Mouse (Mus musculus) lung, embryonic 14.5 days (tissue): ENCODE results near the gene Rab14. TPM values are rescaled to one million over a fixed set of nuclear protein-coding genes. Genes with fewer than 3 reads are reported as not detected.

Source experiments
- ATAC-seq: fragments of 200-750 bp; cut with Nextera tagmentation; 2 replicates; pipeline ENCODE4 v1.8.0; 2017; ENCODE audit warnings: mild to moderate bottlenecking, moderate TSS enrichment, moderate library complexity; ENCODE audit not compliant: insufficient read depth
- DNase-seq: peaks from one replicate; pipeline ENCODE4 v3.0.0-alpha.2; 2015
- H3K27ac ChIP-seq: fragments of 300-500 bp; sonication (generic); 2 replicates; pipeline ENCODE4 v1.5.1; 2014; ENCODE audit warnings: low read depth, mild to moderate bottlenecking, moderate library complexity
- H3K27me3 ChIP-seq: fragments of 300-500 bp; sonication (generic); 2 replicates; pipeline ENCODE4 v1.6.1; 2014; ENCODE audit warnings: low read length, control low read depth; ENCODE audit not compliant: insufficient read depth
- H3K36me3 ChIP-seq: fragments of 300-500 bp; sonication (generic); 2 replicates; pipeline ENCODE4 v1.6.1; 2014; ENCODE audit warnings: control low read depth; ENCODE audit not compliant: insufficient read depth
- H3K4me1 ChIP-seq: fragments of 300-500 bp; sonication (generic); 2 replicates; pipeline ENCODE4 v1.6.1; 2014; ENCODE audit warnings: antibody characterized with exemption, control low read depth; ENCODE audit not compliant: insufficient read depth
- H3K4me2 ChIP-seq: fragments of 300-500 bp; sonication (generic); 2 replicates; pipeline ENCODE4 v1.6.1; 2014; ENCODE audit warnings: mild to moderate bottlenecking
- H3K4me3 ChIP-seq: fragments of 300-500 bp; sonication (generic); 2 replicates; pipeline ENCODE4 v1.5.1; 2014; ENCODE audit warnings: low read depth, low read length
- H3K9ac ChIP-seq: fragments of 300-500 bp; sonication (generic); 2 replicates; pipeline ENCODE4 v1.6.1; 2014
- H3K9me3 ChIP-seq: fragments of 300-500 bp; sonication (generic); 2 replicates; pipeline ENCODE4 v1.6.1; 2016; ENCODE audit warnings: low read depth, low read length, control low read depth
- CTCF ChIP-seq: IDR thresholded peaks from 2 replicates; pipeline ENCODE4 v1.5.1; 2016; ENCODE audit warnings: antibody characterized with exemption, low read depth
- WGBS: fragments of 180-500 bp; shearing (Covaris S2); extraction: QIAGEN DNeasy Blood & Tissue Kit; methylation state at CpG from one replicate; pipeline ENCODE4 v1.1.7; 2014; 5-methylcytosine and 5-hydroxymethylcytosine counted together
- polyA plus RNA-seq: library from polyadenylated mRNA; unstranded; fragments of >200 nt; fragmentation: Nextera tagmentation; extraction: Ambion mirVana; gene quantifications from 2 replicates; pipeline ENCODE4 v1.2.1, GENCODE M21; 2014

Rab14 gene
- polyA plus RNA-seq, 1 experiment from 2014 or later, result 305 TPM

- H3K4me2 ChIP-seq, result peak overlapping the region; percentile 74
- peaks cover 32% of the 10 kb centered on the region for H3K36me3 ChIP-seq
- H3K4me1 ChIP-seq, result no peaks in the 10 kb centered on the region
- H3K9me3 ChIP-seq, result no peaks in the 10 kb centered on the region
- 0 out of 2 replicates have a peak, but pooled peaks have one; percentile 1 for ATAC-seq
- TF ChIP-seq CTCF, result no peak
- H3K9ac ChIP-seq, result peak overlapping the region; percentile 56
- WGBS, result 5% methylated on average over 5 of the region's 5 CpGs
- H3K27ac ChIP-seq, result peak overlapping the region; percentile 73
- DNase-seq, result peak; percentile 15
- H3K4me3 ChIP-seq, result peak overlapping the region; percentile 41
- no peaks in the 10 kb centered on the region for H3K27me3 ChIP-seq
Measured at GRCm38 (mm10) chr2:35132662-35133055, 68.3 kb downstream of the Rab14 start.

- Histone ChIP-seq H3K36me3 (peaks cover 32% of the 10 kb centered on the region), H3K4me1 (no peaks in the 10 kb centered on the region), H3K9me3 (no peaks in the 10 kb centered on the region), H3K27me3 (no peaks in the 10 kb centered on the region), H3K4me3 (peak overlapping the region; percentile 41), H3K9ac (peak overlapping the region; percentile 56), H3K27ac (peak overlapping the region; percentile 73), H3K4me2 (peak overlapping the region; percentile 74)
- ATAC-seq, result peak; percentile 100
- peak; percentile 21; the same call in 1 of the 2 replicates for TF ChIP-seq CTCF
- WGBS, result under 1% methylated on average over 21 of the region's 21 CpGs
- DNase-seq, result peak; percentile 99
Measured at GRCm38 (mm10) chr2:35131991-35132661, 68.8 kb downstream of the Rab14 start.

- H3K27me3 ChIP-seq, result no peaks in the 10 kb centered on the region
- peak; percentile 6 for DNase-seq
- ATAC-seq, result no peak
- H3K36me3 ChIP-seq, result peaks cover 29% of the 10 kb centered on the region
- H3K4me3 ChIP-seq, result peak overlapping the region; percentile 41; the same call in 1 of the 2 replicates
- no peaks in the 10 kb centered on the region for H3K4me1 ChIP-seq
- peak overlapping the region; percentile 74 for H3K4me2 ChIP-seq
- TF ChIP-seq CTCF, result no peak
- peak overlapping the region; percentile 73 for H3K27ac ChIP-seq
- H3K9me3 ChIP-seq, result no peaks in the 10 kb centered on the region
- peak overlapping the region; percentile 56; the same call in 1 of the 2 replicates for H3K9ac ChIP-seq
Measured at GRCm38 (mm10) chr2:35131491-35131890, 69.4 kb downstream of the Rab14 start.

Other genes with a start within 250 kb of the Rab14 start
- gene Traf1, start 239.3 kb downstream of the Rab14 start, polyA plus RNA-seq, result 0.79 and 1.4 TPM in 2 replicates
- gene Hc, start 139.7 kb downstream of the Rab14 start, polyA plus RNA-seq, result 0.49 and 1.5 TPM in 2 replicates
- gene AI182371, start 99.6 kb downstream of the Rab14 start, polyA plus RNA-seq, result 0.15 TPM in 1 of 2 replicates, not detected in the other
- gene Cntrl, start 91.6 kb downstream of the Rab14 start, polyA plus RNA-seq, result 30.5 and 30.8 TPM in 2 replicates
- gene Gsn, start 55.3 kb upstream of the Rab14 start, polyA plus RNA-seq, result 95.9 and 112 TPM in 2 replicates
- 30.6 and 33.3 TPM in 2 replicates for gene Stom, start 135.9 kb upstream of the Rab14 start, polyA plus RNA-seq
- not detected in 2 replicates for gene 4930568D16Rik, start 166.6 kb upstream of the Rab14 start, polyA plus RNA-seq
- not detected in 2 replicates for gene 4930402F06Rik, start 196.1 kb upstream of the Rab14 start, polyA plus RNA-seq